Mouse (Mus musculus): Measurements from ENCODE around the gene Hrh2.

The Hrh2 gene

GRCm38 (mm10) chr13:54176406-54177020, 15.4 kb upstream of the Hrh2 start:
- DNase-seq (ENCODE audit: low spot score) = no peak

DNA sequence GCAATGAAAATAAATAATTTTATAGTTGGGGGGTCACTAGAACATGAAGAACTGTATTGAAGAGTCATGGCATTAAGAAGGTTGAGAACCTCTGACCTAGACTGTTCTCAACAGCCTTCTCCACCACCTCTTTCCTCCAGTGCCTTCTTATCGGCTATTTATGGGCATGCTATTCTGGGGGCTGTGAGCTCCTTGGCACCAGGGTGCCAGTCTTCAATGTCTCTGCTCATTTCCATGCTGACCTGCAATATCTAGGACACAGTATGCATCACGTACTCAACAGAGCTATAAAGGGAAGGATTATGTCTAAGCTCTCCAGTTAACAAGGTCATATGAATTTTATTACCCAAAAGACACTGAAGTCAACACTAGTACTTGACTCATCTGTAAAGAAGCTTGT, 14.6 kb upstream of the Hrh2 start:
- DNase-seq (ENCODE audit: low spot score) = no peak

DNA sequence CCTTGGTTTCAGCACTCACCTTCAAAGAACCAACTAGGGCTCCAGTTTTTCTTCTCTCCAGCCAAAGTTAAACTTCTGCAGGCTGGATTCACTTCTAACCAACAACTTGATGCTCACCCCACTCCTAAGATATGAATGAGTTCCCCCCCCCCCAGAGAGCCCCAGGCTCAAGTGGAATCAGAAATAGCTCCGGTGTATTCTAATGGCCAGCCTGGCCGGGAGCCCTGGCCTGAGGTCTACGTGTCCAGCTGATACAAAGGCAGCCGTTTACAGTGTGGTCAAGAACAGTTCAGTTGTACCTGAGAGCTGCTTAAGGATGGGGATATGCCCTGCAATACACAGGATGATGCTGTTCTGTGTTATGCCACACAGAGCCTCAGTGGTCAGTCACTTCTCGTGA, 13.3 kb upstream of the Hrh2 start:
- DNase-seq (ENCODE audit: low spot score) = no peak

GRCm38 (mm10) chr13:54179971-54180370, 12.0 kb upstream of the Hrh2 start:
- DNase-seq (ENCODE audit: low spot score) = no peak

DNA sequence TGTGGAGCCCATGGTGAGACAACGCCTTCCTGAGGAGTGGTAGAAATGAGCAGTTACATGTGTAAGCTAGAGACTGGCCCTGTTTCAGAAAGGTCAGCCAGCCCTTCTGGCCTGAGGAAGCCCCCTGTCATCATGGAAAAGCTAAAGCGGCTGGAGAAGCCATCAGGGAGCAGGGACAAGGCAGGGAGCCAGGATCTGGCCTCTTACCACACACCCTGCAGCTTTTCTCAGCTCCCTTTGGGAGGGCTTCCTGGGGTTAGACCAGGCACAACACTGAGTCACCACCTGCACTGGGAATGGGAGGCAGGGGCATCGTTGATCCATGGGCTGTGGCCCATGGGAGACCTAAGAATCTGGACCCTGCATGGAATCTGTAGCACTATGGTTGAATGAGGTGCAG, 11.5 kb upstream of the Hrh2 start:
- DNase-seq (ENCODE audit: low spot score) = no peak

GRCm38 (mm10) chr13:54181318-54181717, 10.6 kb upstream of the Hrh2 start:
- no peak for DNase-seq (ENCODE audit: low spot score)

DNA sequence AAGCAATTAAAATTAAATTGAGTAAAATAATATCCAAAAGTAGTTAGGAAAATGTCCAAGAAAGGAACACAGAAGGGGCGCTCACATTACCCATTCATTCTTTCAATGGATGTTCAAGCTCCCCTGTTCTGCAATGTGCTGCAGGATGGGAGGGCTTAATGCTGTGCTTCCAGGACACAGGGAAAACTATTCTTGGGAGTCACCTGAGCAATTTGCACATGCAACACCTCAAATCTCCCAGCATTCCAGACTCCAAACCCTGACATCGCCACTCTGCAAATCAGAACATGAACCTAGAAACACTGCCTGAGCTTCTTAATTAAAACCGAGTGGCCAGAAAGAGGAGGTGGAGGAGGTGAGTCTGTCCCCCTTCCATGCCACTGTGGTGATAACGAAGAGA, 10.0 kb upstream of the Hrh2 start:
- no peak for DNase-seq (ENCODE audit: low spot score)

DNA sequence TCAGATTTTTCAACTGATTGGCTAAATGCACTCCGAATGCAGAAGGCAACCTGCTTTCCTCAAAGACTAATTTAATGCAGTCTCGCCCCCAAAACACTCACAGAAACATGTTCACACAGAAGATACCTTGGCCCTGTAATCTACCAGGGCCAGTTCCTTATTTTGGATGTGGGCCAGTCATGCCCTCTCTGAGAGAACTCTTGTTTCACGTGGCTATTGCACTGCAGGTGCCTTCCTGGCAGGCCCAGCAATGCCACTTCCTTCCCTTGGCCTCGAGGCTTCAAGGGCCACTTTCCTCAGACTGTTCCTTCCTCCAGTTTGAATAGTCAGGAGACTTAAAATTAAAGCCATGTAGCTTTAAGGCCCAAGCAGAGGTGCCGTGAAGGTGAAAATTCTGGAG, 5.5 kb upstream of the Hrh2 start:
- no peak for DNase-seq (ENCODE audit: low spot score)

- DNase-seq (ENCODE audit: low spot score) = no peak
Observed at GRCm38 (mm10) chr13:54188190-54188706, 3.7 kb upstream of the Hrh2 start.

DNA sequence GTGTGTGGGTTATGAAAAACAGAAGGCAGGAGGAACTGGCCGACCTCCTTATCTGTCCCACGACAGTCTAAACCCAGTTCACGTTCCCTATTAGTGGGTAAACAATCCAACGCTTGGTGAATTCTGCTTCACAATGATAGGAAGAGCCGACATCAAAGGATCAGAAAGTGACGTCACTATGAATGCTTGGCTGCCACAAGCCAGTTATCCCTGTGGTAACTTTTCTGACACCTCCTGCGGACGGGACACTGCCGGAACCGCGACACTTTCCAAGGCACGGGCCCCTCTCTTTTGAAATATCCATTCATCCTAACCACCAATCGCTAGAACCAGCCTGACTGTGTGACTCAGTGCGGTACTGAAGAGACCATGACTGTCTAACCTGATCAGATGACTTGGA, 2.0 kb upstream of the Hrh2 start:
- no peak for DNase-seq (ENCODE audit: low spot score)

GRCm38 (mm10) chr13:54191181-54191580, 748 bp upstream of the Hrh2 start:
- DNase-seq (ENCODE audit: low spot score) = no peak

GRCm38 (mm10) chr13:54193580-54193979, 1.7 kb downstream of the Hrh2 start:
- DNase-seq (ENCODE audit: low spot score) = no peak

DNA sequence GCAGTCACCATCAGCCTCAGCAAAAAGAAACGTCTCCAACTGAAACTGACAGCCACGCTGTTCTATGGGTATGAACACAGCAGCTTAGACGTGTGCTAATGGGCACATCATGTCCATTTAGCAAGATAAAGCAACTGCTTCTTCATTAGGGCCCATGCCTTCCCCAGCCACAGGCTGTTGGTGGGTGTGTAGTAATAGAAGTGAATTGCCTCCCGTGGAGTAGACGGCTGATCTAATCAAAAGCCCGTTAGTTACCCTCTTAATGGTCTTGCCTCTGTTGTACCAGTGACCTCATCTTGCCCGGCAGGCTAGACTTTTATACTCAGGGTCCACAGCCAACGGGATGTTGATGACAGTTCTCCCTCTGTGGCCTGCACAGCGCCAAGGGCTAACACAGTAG, 7.1 kb downstream of the Hrh2 start:
- DNase-seq (ENCODE audit: low spot score) = no peak

DNA sequence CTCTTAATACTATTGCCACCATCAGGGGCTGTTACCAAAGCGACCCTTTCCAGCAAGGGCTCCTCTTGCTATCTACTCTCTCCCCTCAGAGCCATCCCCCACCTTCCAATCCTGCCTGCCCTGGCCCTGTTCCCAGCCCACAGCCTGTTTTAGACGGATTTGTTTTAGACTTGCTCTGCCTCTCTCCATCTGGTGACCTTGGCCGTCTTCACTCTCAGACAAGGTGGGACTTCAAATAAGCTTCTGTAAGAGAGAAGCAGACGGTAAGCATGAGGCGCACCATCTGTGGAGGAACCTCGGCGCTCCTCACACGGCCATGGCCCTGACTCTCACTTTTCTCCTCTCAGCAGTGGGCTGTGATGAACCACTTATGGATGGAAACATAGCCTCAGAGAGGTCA, 10.5 kb downstream of the Hrh2 start:
- DNase-seq (ENCODE audit: low spot score) = no peak

- DNase-seq (ENCODE audit: low spot score) = no peak
Observed at GRCm38 (mm10) chr13:54203419-54203818, 11.5 kb downstream of the Hrh2 start.

DNA sequence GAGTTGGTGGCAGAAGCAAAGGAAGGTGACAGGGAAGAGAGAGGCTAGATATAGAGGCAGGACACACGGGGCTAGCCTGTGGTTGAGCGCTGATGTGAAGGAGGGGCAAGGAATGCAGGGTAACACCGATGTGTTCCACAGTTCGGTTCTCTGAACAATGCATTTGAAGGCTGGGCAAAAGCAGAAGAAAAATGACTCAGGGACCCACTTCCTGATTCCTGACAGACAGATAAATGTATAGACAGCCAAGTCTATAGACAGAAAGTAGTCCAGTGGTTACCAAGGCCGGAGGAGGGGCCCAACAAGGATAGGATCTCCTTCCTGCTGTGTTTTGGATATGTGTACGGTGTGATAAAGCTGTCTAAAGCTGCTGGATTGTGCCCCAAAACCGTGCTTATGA, 13.3 kb downstream of the Hrh2 start:
- DNase-seq (ENCODE audit: low spot score) = no peak

DNA sequence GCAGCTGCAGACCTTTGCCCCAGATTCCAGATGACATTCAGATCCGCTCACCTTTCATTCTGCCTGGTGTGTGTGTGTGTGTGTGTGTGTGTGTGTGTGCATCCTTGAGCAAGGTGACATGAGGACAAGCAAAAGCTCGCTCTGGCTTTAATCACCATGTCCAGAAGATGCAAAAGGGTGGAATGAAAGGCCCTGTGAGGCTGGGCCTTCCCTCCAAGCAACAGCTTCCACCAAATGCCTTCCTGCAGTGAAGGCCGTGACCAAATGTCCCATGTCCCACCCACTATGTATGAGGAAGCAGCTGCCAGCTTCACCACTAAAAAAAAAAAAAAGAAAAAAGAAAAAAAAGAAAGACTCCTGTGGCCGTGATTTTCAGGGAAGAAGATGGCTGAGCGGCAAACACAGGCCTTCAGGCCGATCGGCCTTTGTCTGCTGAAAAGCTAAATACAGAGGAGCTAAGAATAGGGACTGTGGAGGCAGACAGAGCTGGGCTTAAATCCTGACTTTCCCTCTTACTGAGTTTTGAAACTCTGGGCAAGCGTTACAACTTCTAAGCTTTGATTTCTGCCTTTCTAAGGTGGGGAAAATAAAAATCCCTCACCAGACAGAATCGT, 14.3 kb downstream of the Hrh2 start:
- no peak for DNase-seq (ENCODE audit: low spot score)

DNA sequence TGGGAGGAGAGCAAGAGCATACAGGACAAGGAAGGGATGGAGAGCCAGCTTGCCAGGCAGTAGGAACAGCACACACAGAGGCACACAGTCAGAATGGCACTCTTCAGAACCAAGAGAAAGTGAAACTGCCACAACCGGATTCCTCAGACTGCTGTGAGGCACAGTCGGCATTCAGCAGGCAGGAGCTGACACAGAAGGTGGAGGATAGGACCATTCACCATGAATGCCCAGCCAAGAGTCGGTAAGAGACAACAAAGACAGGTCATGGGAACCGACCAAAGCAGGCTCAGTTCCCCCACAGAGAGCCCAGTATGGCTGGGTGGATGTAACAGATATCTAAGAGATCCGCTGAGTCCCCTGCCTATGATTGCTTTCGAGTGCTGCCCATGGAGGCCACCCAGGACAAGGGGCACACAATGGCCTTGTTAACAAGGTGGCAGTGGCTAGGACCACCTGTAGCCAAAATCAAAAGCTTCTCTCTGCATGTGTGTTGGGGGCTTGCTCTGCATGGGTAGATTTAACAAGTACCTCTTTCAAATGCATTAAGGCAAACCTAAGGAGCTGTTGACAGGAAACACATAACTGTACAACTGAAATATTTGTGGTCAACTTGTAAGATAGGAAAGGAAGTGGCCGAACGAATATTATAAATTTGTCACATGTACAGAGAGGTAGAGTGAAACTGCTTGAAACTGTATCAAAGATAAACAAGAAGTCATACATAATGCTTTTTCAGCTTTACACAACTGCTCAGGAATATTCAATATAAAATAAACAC, 17.7 kb downstream of the Hrh2 start:
- peak; percentile 30 for DNase-seq (ENCODE audit: low spot score)

- DNase-seq (ENCODE audit: low spot score) = no peak
Observed at GRCm38 (mm10) chr13:54211528-54212488, 19.9 kb downstream of the Hrh2 start.

GRCm38 (mm10) chr13:54212516-54212915, 20.6 kb downstream of the Hrh2 start:
- DNase-seq (ENCODE audit: low spot score) = no peak

- no peak for DNase-seq (ENCODE audit: low spot score)
Observed at GRCm38 (mm10) chr13:54215266-54215665, 23.3 kb downstream of the Hrh2 start.

DNA sequence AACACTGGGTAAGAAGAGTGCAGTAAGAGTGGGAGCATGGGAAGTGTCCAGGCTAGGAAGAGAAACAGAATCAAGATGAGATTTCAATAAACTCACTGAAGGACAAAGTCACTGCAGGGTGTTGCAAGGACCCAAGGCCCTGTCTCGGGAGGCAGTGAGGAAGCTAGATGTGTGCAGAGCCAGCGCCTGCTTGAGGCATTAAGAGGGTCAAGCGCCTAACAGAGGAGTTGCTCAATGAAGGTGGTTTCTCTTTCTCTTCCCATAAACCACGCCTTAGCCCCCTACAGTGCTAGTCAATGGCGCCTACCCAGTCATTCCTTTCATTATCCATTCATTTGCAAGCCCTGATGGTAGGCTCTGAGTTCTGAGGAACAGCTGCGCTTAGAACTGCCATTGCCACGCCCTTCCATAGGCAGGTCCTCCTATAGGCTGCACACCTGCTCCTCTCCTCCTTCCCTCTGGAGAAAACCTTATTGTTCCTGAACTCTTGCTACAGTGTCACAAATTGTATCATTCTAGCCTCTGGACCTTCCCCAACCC, 23.9 kb downstream of the Hrh2 start:
- DNase-seq (ENCODE audit: low spot score) = no peak
